Mouse (Mus musculus): ENCODE results near the gene Csrnp3.

Gene Csrnp3

DNA sequence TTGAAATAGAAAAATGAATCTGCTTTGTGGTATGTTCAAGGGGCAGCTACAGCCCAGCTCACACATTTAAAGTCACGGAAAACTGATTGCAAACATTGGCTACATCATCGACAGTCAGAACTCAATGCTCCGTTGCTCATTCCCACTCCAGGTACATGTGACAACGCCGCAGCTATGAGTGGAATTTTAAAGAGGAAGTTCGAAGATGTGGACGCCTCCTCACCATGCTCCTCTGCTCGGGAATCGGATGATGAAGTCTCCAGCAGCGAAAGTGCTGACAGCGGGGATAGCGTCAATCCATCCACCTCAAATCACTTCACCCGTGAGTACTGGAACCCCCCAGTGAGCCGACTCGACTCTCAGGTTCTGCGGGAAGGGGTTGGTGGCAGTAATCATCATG, 103.2 kb downstream of the Csrnp3 start:
- no peak for DNase-seq (ENCODE audit: low spot score in 2 of 2)

DNA sequence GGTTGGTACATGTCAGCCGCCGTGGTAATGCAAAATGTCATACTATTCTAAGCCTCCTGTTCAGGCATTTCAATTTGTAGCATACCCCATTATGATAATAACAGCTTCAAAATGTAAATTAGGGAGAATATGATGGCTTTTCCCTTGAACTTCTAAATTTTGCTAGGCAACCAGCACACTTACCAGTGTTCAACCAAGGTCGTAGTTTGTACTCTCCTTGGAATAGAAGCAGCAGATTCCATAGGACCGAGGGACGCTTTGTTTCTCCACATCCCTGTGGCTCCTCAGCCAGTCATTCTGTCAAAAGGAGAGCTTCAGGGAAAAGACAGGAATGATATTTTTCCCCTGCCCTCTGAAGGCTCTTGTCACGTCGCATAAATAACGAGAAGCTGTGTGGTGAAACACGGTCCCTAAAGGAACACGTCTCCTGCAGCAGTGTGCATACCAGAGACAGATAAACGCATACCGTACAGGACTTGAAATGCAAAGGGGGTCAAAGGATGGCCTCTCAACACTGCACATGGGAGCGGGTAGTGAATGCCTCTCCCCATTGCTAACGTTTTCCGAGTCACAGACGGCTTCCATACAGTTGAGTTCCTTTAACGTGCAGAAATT, 108.3 kb downstream of the Csrnp3 start:
- no peak for DNase-seq (ENCODE audit: low spot score in 2 of 2)

DNA sequence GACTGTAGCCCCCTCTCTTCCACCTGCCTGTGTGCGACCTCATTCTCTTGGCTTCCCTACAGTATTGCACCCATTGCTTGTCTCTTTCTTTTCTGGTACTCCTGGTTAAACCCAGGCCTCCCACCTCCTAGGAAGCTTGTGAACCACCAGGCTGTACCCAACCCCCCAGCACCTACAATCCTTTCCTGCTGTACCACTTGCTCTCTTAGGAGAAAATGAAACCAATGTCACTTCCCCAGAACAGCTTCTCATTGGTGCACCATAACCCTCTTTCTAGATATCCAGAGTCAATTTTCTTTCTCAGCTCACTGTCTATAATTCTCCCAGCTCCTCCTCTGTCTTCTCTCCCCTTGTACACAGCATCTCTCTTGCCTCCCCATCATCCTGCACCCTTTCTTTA, 110.2 kb downstream of the Csrnp3 start:
- no peak for DNase-seq (ENCODE audit: low spot score in 2 of 2)

DNA sequence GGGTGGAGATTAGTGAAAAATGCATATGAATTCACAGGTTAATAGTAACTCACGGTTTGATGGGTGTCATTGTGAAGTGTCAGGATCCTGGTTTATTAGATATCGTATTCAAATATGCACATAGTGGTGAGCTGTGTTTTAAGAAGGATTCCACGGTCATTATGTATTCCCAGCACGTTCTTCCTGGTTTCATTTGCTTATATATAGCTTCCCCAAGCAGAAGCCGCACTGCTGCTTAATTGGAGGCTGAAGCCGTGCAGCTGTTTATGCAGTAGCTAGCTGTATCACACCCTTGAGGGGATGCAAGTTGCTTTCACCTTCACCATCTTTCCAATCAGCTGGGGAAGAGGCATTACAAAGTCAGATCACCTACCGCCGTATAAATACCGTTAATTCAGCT, 111.2 kb downstream of the Csrnp3 start:
- DNase-seq (ENCODE audit: low spot score in 2 of 2): no peak

DNA sequence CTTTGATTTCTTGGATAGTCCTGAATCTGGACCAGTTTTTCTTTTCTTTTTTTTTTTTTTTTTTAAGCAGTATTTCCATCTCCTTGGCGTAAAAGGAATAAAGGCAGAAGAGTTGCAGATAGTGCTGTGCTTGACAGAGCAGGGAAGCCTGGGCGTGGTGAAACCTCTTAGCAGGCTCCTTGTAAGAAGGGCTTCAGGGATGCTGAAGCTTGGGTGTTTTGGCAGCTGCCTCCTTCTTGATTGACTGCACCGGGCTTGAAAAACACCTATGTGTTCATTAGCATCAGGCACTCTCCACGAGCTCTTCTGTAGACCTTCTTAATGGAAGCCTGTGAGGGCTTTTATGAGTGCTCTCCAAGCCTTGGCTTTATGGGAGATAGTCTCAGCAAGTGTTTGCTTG, 117.9 kb downstream of the Csrnp3 start:
- no peak for DNase-seq (ENCODE audit: low spot score in 2 of 2)

DNA sequence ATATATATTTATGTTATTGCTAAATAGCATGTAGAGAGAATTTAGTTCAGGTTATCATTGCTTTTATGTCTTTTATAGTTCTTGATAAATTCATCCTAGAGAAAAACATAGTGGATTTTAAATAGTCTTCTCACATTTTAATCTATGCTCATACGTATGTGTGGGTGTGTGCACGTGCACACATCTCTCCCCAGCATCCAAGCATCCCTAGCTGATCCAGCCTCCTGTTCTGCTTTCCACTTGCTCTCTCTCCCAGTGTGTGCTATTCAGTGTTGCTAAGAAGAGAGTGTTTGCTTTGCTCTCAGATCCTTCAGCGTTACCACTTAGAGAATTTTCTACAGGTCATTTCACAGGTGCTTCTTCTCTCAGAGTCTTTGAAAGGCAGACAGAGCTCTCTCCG, 123.2 kb downstream of the Csrnp3 start:
- no peak for DNase-seq (ENCODE audit: low spot score in 2 of 2)

DNA sequence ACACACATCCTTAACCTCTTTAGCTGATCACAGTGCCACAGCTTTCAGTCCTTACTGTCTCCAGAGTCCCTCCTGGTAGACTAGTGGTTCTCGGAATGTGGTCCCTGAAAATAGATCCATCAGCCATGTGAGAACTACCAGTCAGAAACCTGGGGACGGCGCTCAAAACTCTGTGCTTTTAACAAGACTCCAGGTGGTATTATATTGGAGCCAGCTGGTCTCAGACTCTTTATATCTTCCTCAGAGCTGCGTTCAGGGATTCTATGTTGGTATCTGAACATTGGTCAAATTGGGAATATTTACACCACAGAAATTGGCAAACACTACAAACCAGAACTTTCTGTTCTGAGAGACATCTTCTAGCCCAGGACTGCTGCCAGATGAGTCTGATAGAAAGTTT, 128.3 kb downstream of the Csrnp3 start:
- DNase-seq (ENCODE audit: low spot score in 2 of 2): no peak

DNA sequence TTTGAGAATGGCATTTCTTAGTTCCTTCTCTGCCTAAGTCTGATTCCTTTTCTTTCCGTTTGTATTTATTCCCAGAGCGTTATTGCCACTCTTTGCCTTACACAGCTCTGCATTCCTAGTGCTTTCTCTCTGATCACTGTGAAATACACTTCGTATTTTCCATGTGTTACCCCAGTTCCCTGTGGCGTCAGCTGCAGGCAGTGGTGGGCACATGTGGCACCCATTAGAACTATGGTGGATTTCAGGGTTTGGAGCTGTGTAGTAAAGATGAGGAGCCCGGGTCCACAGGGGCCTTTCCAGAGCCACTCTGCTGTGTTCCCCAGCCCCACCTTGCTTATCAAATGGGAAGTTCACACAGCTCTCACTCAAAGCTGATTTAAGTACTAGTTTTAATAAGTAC, 129.8 kb downstream of the Csrnp3 start:
- no peak for DNase-seq (ENCODE audit: low spot score in 2 of 2)

DNA sequence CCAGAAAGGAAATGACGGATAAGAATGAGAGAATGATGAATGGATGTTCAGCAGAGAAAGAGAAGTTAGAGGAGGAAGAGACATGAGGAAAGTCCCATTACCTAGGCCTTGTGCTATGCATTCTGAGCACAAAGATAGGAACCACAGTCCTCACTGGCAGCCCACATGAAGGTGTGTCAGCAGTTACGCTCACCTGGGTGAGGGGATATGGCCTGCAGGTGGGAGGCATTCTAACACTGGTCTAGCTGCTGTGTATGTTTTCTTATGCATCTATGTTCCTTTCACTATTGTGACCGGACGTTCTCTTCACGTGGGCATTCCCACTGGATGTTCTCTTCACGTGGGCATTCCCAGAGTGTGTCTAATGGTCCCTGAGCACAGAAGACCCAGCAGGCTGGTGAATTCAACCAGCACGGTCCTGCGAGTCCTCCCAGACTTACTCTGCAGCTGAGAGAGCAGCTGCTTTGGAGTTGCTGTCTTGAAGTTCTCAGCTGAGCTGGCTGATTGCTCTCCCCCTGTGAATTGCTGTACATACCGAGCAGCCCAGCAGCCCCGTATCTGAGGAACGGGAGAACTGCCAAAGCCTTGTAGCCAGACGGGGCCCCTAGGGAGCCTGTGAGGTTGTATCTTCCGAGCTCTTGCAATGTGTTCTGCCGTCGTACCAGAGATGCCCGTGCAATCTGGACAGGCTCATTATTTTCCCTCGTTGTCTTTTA, 133.9 kb downstream of the Csrnp3 start:
- DNase-seq (ENCODE audit: low spot score in 2 of 2): no peak

DNA sequence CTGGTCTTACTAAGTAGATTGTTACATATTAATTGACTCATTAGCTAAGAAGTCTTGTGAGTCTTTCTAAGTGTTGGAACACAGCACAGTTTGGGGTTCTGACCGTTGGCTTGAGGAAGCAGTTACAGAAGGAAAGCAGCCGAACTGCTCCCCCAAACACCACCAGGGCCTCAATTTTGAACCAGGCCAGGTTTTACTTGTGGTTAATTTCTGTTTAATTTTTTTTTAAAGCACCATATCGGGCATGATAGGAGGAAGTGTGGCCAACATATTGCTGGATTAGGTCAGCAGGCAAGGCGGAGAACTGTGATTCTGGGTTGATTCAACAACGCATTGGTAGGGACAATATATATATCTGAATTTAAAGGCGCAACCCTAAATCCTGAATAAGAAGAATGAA, 135.9 kb downstream of the Csrnp3 start:
- no peak for DNase-seq (ENCODE audit: low spot score in 2 of 2)

DNA sequence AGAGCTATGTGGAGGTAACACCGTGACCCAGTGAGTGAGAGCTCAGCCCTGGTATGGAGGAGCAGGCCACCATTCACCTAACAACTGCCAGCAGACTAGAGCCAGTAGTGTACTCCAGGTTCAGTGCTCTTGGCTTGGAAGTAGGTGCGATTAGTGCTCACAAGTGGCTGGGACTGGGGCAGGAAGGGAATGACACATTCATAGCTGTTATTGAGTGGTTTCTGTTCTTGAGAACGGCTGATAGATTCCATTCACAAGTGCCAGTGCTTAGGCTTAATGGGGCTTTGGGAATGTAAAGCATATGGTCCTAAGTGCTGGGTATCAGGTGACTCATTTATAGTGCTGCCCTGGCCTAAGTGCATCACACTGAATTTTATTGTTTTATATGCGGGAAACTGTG, 136.4 kb downstream of the Csrnp3 start:
- no peak for DNase-seq (ENCODE audit: low spot score in 2 of 2)

DNA sequence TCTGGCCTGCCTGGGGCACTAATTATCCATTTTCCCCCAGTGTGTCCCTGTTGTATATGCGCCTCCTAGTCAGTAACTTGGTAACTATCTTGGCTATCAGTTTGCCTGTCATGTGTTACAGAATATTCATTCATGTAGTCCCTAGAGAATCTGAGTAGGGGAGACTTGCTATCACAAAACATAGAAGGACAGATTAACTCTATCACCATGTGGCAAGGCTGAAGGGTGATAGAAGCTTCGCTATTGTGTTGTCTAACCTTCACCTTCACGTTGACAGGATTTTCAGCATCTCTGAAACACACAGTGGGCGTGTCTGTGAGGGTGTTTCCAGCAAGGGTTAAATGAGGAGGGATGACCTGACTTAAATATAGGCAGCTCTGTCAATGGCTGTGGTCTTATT, 140.1 kb downstream of the Csrnp3 start:
- DNase-seq (ENCODE audit: low spot score in 2 of 2): no peak

DNA sequence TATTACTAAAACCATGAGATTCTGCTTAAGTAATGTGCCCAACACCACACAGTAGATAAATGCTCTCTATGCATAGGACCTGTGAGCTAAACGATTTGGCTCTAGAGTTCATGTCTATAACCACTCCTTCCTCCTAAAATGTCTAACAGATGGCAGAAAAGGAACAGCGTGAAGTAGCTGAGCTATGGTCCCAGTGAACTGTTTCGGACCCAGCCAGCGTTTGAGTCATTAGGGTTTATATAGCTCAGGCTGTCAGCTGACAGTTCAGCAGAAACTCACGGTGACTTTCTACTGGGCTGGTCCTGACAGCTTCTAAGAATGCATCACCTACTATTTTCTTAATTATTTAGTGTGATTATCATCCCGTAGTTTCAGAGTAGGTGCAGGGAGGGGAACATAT, 141.5 kb downstream of the Csrnp3 start:
- DNase-seq (ENCODE audit: low spot score in 2 of 2): no peak

DNA sequence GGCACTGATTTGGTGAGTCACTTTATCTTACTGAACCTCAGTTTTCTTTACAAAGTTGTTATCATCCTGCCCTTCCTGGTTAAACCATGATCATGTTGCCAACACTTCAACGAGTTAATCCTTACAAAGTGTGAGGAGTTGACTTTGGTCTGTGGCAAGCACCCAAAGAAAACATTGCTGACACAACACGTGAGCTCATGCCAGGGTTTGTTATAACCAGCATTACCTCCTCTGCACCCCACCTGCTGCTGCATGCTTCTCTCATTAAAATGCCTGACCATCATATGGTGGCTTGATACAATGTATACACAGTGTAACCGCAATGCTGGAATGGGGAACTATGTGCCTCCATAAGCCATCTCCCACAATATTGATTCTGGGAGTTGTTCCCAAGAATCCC, 142.0 kb downstream of the Csrnp3 start:
- no peak for DNase-seq (ENCODE audit: low spot score in 2 of 2)

DNA sequence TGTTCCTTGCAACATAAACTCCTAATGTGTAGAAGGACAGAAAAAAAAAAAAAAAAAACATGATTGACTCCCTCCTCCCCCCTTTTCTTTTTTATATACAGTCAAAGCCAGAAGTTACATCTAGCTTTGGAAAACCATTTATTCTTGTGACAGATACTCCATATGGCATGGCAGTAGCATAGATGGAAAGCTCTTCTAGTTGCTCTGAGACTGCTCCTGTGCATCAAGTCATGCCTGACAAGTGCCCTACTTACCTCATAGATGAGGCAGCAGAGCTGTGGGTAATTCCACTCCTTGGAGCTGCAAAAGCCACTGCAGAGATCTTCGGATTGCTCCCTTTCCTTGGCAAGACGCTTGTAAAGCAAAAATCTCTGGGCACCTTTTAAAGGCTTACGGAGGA, 143.2 kb downstream of the Csrnp3 start:
- no peak for DNase-seq (ENCODE audit: low spot score in 2 of 2)

DNA sequence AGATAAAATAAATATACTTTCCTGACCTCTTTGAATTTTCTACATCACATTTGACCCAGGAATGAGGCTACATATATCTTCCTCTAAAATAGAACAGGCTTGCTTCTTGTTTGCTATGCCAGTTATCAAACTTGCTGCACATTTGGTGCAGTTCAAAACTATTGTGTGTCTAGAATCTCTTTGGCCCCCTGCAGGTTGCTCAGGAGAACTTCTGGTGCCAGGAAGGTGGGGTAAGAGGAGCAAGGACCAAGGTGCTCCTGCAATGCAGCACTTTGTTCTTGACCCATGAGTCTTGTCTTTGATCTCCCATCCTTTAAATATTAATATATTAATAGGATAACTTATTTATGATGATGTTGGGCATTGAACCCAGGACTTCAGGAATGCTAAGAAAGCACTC, 144.5 kb downstream of the Csrnp3 start:
- DNase-seq (ENCODE audit: low spot score in 2 of 2): no peak

DNA sequence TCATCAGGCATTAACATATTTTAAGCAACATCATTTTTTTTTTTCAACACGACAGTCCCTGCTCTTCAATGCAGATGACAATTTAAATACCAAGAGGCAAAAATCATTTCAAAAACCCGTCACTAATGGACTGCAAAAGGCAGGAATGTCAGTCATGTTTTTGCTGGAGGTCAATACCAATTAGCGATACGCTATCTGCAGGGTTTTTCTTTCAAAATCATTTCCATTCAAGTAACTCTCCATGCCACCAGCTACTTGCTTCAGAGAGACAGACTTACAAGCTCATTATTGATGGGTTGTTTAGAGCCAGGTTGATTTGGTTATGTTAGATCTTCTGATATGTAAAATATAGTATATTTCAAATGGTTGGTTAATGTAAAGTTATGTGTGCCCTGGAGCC, 145.2 kb downstream of the Csrnp3 start:
- DNase-seq (ENCODE audit: low spot score in 2 of 2): no peak

DNA sequence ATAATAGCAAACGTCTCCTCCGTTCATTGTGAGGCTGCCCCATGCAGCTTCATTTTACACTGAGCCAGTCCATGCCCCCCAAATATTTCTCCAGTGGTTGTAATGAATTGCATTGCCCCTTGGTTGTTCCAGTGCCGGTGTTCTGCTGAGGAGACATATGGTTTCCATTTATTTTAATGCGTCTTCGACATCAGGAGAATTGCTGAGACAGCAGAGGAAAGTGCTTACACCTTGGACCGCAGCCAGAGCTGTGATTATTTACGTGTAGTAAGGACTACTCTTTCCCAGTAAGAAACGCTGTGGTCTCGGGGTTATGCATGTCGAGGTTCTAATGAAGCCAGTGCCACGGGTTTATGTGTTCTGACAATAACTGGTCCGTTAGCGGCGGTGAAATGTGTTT, 147.8 kb downstream of the Csrnp3 start:
- no peak for DNase-seq (ENCODE audit: low spot score in 2 of 2)

DNA sequence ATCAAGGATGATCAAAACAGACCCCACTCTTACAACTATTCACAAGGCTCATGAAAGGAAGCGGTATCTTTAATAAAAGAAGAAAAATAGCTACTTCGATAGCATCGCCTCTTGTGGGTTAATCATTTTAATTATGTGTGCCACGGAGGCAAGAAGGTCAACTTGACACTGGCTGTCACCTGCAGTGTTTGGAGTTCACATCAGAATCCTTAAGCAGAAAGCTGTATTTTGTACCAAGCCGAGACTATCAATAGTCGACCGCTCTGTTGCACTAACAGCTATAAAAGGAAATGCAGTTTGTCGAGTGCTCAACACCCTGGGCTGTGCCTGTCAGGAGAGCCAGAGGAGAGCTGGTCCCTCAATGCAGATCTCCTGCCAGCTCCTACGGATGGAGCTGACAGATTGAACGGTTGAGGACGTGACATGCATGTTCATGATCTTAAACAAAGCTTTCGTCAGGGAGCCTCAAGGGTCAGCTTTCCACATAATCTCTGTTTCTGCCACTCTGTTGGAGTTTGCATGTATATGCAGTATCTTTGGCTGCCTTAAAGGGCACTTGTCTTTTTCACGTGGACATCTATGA, 149.4 kb downstream of the Csrnp3 start:
- no peak for DNase-seq (ENCODE audit: low spot score in 2 of 2)

DNA sequence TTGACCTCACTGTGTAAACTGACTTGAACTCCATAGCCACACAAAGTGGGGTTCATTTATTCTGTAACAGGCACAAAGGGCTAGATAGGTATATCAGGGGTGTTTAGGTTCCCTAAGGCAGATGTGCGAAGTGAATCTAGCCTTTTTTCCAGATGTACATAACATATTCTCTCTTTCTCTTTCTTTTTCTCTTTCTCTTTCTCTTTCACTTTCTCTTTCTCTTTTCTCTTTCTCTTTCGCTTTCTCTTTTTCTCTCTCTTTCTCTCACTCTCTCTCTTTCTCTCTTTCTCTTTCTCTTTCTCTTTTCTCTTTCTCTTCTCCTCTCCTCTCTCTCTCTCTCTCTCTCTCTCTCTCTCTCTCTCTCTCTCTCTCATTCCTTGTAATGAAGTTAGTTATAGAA, 153.2 kb downstream of the Csrnp3 start:
- no peak for DNase-seq (ENCODE audit: low spot score in 2 of 2)

DNA sequence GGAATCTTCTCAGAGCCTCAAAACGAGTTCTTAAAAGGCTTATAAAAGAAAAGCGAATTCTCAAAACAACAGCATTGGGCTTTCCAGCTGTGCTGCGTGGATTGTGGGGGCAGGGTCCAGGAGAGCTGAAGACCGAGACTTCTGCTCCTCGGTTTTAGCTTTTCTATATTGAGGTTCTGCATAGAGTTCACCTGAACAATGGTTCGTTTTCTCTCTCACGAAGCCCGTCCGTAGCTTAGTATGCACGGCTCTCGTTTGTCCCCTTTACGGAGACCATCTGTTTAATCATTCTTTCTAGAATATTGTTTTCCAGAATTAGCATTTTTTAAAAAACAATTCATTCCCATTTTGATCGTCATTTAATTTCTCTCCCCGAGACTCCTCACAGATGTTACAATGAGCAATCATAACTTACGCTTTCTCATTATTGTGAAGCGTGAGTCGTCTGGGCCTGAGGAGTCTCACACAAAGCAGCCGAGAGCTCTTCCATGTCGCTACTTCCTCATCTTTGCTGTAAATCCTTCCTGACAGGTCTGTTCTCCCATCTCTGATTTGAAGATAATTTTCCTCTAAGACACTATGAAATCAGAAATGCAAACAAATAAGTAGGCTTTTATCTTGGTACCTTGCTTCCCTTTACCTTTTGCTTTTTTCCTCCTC, 163.6 kb downstream of the Csrnp3 start:
- no peak for DNase-seq (ENCODE audit: low spot score in 2 of 2)

DNA sequence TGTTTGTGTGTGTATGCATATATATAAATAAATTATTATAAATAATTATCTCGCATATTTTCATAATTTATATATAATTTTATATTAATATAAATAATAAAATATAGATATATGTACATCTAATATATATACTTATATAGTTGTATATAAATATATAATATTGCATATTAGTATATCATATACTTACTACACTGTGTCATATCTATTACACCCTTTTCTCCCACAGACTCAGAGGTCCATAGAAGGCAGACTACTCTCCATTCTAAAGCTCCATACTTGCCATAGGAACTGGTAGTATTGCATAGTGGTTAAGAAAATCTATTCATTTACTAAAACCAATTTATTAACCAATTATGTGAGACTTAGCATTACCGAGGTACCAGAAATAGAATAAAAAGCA, 164.1 kb downstream of the Csrnp3 start:
- DNase-seq (ENCODE audit: low spot score in 2 of 2): no peak

DNA sequence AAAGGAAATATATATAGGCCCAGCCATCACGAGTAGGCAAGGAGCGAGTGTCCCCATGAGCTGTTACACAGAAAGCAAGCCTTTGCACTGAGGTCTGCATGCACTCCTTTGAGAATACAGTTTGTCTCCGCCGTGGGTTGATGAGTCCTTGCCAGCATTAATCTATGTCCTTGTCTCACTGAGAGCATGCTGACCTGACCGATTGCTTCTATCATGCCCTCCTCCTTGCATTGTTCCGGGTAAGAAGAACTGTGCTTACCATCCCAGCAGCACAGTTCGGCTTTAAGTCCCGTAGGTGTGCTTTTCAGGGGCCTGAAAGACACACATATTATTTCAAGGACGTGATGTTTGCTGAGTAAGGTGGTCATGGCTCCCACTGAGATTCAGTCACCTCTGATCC, 173.1 kb downstream of the Csrnp3 start:
- DNase-seq (ENCODE audit: low spot score in 2 of 2): no peak
